Mouse (Mus musculus): ENCODE measurements around the gene Gm49405.
A peak's percentile ranks its signal among the peaks of the same experiment; 100 is the strongest.

- TF ChIP-seq EP300 (IDR thresholded peaks at IDR 0.05; ENCODE audit: insufficient read depth, low read depth, low read length) (0 out of 2 replicates have a peak, but pooled peaks have one; percentile 44), CTCF (IDR thresholded peaks at IDR 0.05; ENCODE audit: low read depth, low read length) (no peak), POLR2A (IDR thresholded peaks at IDR 0.05; ENCODE audit: insufficient read depth, low read length) (peak; percentile 52)
Measured at GRCm38 (mm10) chr19:4042124-4042523, 41.7 kb downstream of the Gm49405 start.

All from ES-Bruce4 (cell line).